Mouse (Mus musculus) ovary, adult 18-20 months (tissue): Measurements from ENCODE around the gene Tet3.
A peak's percentile ranks its signal among the peaks of the same experiment; 100 is the strongest.
"Not testable (repeated sequence)": the region's sequence is repeated elsewhere in the genome, so short reads cannot be mapped to it uniquely, and the experiment has no call there.

Experiments used
- DNase-seq: peaks from one replicate; pipeline ENCODE4 v3.0.0; 2022; ENCODE audit warnings: low spot score, mixed read lengths

Gene Tet3

DNA sequence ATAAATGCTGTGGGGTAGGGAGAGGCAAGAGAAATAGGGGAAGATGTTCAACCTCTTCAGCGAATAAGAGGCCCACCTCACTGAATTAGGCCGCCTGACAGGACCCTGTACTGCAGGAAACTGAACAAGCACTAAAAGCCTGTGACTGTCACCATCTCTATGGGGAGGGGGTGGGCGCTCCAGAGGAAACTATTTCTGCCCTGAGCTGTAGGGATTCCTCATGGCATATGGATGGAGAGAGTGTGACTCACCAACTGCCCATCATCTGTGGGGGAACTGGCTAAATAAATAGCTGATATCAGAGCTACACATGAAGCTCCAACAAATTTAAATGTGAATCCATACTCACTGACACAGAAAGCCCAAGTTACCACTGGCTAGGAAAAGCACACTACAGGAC, 87.5 kb downstream of the Tet3 start:
- no peak for DNase-seq

DNA sequence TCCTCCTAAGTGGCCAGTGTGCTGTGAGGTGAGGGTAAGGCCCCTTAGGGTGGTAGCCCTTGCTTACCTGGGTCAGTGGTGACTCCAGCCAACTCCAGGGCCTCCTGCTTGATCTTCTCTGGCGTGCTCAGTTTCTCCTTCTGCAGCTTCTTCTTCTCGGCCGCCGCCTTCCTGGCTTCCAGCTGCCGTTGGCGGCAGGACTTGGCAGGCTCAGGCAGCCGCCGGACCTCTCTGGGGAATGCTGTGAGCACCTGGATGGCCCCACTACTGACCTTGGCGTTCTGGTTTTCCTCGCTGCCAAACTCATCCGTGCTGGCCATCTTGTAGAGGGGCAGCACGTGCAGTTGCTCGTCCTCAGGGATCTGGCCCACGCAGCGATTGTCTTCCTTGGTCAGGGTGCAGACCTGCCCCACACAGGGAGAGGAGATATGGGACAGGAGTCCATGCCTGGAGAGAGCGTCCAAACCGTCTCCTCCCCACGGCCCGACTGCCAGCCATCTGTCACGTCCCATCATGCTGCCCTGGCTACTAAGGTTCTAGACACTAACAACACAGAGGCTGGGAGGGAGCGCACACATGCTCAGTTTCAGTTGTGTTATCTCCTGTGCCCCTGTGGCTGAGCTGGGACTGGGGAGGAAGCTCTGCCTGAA, 88.4 kb downstream of the Tet3 start:
- no peak for DNase-seq

DNA sequence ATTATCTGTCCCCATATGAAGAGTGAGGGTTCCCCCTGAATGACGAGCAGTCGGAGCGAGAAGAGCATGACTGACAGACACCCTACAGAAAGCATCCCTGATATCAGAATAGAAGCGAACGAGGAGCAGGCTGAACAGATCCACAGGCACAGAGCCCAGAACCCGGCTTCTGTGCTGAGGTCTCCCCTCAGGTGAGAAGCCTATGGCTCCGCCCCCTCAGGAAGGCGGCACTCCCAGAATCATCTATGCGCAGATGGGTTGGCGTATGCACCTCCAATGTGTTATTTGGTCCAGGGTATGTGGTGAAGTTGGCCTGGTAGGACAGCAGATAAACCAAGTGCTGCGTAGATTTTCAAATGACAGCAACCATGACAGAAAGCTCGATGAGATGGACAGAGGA, 95.8 kb downstream of the Tet3 start:
- DNase-seq, result no peak

DNA sequence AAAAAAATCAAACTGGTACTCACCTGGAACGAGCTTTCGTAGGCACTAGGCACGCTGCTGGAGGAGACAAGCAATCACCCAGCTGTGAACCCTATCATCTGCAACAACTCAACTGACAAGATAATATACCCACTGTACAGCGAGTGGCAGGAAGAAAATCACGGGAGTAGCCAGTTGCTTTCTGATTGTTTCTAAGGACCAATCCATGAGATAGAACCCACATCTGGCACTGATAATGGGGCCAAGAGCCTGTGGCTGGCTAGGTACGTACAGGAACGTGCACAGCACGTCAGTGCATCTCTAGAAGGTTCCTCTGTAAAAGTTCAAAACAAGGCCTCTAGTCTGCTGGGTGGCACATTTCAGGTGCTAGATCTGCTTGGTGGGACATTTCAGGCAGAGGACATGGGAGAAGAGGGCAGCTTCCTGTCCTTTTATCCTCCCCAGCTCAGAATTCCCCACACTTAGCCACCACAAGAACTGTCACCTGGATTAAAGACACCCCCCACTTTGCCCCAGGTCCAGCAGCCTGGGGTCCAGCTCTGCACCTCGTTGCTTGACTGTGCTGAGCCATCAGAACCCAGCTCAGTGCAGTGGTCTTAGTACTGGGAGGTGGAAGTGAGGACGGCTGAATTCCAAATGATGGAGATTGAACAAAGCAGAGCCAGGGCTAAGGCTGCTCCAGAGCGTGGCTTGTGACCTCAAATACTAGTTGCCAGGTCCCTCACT, 97.2 kb downstream of the Tet3 start:
- no peak for DNase-seq

DNA sequence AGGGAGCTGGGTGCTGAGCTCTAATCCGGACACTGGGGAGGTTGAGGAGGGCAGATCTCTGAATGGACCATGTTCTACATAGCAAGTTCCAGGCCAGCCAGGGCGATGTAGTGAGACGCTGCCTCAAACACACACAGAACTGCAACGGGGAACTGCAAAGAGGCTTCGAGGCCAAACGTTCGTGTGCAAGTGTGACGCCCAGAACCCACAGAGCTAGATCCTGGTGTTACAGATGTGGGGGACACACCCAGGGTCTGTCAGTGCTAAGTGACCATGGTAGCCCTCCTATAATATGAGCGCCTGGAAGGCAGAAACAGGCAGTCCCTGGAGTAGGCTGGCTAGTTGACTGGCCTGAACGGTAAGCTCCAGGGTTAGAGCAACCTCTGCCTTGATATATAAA, 101.4 kb downstream of the Tet3 start:
- DNase-seq, result no peak

DNA sequence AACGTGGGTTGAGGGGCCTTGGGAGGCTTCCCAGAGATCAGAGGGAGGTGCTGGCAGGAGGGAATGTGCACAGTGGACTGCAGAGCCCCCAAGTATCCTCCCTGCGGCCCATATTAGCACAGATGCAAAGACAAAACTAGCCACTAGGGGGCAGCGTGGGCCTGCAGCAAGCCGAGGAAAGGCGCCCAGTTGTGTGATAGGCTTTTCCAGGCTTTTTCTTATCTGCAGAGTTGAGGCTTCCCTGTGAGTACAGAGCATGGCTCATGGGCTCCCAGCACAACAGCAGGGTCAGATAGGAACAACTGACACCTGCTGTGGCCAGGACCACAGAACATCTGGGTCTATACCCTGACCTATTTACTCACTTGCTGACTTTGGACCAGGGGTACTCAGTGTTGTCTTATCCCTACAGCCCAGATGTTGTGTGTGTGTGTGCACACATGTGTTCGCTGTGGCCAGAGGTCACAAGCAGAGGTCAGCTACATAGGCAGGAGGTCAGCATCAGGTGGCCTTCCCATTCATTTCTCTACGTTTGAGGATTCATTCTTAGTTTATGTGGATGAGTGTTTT, 102.2 kb downstream of the Tet3 start:
- DNase-seq, result peak; percentile 45

DNA sequence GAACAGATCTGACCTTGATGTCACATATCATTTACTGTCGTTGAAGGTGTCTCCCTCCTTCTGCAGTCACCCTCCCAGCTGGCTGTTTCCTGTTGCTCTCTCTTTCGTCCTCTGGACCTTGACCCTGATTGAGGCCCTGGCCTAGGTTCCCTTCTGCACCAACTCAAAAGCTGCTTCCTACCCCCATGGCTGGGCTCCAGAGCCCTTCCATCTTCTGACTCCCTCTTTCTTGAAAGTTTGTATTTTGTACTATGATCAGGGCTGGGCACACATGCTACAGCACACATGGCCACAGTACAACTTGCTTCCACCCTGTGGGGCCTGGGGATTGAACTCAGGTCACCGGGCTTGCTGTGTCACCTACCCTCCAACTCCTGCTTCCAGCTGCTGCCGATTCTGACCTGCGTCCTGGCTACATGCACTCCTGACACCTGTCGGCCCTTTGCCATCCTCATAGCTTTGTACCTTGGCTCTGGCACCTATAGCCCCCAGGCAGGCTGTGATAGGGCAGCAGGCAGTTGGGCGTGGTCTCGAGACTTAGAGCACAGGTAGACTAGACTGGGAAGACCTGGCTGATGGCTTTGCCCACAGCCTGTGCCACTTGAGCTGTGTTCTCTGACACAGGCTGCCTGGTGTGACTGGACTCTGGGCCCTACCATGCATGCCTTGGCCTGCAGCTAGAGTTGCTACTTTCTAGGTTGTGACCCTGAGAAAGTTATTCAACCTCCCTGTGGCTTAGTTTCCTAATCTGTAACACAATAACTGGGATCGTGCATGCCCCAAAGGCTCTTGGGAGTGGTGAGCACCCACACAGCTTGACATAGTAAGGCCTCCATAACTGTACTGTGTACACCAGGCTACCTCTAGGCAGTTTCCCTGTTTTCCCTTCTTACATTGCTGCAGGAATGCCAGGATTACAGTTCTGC, 103.8 kb downstream of the Tet3 start:
- no peak for DNase-seq

DNA sequence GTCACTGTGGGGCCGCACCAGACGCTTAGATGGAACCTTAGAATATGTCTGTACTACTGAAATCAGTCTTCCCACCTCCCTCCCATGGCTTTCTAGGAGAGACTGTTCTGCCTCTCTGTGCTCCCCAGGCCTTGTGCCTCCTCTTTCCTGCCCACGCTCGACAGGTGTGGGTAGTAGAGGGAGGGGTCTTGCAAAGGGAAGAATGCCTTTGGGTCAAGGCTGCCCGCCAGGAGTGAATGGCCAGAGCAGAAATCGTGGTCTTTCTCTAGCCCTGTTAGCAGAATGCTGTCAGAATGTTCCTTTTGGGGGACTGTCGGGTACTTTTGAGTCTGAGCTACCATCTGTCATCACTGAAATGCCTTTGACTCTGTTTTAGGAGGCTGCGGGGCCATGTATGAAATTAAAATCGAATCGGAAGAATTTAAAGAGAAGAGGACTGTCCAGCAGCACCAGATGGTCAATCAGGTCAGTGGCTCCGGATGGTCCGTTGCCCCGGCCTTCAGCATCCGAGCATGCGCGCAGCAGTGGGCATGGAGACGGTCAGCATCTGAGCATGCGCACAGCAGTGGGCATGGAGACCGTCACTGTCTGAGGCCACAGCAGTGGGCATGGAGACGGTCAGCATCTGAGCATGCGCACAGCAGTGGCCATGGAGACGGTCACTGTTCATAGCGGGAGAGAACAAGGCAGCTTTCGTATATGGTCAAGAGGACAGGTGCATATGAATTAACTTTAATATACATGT, 106.0 kb downstream of the Tet3 start:
- DNase-seq, result no peak

DNA sequence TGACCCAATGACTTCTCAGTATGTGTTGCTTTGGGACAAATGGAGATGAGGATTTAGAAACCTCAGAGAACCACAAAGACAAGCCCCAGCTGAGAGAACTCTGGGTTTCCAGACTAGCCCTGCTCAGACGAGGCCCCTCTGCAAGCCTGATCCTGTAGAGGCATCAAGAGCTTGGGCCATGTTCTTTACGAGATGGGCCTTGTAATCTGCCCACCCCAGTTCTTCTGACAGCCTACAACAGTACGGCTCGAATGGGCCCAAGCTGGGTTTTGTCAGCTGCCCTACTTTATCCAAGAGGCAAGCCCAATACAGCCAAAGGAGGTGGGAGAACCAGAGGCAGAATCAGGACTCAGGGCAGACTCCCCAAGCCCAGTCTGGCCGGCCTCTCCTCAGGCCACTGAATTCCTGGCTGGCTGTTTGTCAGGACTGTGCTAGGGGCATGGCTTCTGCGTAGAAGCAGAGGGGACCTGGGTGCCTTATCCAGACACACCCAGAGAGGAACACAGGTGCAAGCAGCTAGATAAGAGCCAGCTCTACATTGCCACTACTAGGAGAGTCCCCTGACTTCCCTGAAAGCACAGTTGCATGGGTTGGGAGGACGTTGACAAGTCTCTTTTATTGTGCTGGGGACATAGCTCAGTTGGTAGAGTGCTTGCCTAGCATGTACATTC, 107.3 kb downstream of the Tet3 start:
- DNase-seq, result no peak

DNA sequence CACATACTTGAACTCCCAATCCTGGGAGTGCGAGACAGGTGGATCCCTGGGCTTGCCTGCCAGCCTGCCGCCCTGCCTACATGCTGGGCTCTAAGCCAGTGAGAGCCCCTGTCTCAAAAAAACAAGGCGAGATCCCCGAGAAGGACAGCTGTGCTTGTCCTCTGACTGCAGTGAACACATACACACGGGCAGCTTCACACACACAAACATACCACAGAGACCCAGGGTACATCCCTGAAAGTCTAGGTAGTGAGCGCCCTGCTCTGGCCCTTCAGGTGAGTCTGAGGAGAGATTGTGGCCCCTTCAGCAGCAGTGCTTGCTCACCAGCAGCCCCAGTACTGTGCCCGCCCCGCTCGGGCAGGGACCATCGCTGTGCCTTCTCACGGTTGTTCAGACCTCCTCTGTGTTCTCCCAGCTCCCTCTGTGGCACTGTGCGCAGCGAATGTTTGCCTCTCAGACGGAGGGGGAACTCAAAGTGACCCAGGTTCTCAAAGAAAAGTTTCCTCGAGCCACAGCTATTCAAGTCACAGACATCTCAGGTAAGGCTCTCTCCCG, 108.0 kb downstream of the Tet3 start:
- DNase-seq, result no peak

DNA sequence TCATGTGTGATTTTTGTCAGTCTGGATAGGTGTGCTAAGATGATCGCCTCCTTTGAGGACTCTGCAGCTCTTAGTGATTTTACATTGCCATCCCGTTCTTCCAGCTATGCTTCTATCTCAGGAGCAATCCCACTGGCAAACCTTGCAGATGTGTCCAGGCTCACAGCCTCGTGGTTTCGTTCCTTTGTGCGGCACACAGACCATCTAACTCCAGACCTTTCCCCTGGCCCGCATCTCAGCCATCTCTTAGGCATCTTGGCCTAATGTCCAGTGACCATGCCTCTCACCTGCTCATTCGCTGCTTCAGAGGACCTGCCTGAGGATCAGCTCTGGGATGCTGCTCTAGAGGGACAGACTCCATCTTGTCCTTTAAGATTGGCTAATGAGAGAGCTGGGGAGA, 108.7 kb downstream of the Tet3 start:
- no peak for DNase-seq

DNA sequence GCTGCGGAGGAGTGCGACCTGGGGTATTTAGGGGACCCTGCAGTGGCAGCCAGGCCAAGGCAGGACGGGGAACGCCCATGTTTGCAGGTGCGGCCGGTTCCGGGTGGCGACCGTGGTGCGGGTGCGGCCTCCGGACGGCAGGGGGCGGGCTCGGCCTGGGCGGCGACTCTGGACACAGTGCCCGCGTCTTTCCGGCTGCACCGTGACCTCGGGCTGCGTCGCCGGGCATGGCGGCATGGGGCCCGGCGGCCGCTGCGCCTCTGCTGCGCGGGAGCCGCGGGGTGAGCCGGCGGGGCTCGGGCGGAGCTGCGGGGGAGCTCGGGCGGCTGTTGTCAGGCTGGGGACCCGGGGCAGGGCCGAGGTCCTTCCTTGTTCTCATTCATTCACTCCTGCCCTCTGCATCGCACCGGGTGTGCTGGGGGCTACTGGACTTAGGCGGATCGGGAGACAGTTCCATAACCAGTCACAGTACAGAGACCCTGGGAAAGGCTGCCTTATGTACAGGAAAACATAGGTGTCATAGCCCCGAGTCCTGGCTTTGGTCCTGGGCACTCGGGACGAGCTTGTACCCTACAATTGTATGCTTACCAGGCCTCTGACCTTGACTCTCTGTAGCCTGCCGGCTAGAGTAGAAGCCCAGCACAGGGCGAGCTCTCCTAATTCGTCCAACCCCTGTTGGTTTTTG, 109.5 kb downstream of the Tet3 start:
- DNase-seq, result peak; percentile 69

DNA sequence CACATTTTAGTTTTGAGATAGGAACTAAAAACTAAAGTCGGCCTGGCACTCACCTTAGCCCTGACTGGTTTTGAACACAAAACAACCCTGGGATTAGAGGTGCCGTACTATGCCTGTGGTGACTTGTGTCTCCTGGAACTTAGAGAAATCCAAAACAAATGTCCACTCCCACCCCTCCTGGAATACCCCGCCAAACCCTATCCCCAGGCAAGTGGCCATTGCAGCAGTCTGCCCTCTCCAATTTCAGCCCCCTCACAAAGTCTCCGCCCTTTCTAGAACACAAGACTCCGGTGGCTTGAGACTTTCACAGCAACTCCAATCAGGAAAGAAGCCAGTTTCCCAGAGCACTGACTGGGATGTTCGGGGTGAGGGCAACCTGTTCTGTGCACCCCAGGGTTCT, 110.0 kb downstream of the Tet3 start, which contains the start of gene Bola3:
Gene Bola3, plus strand, starts transcription at position 275 of the 400 bp plus-strand sequence.
- no peak for DNase-seq

DNA sequence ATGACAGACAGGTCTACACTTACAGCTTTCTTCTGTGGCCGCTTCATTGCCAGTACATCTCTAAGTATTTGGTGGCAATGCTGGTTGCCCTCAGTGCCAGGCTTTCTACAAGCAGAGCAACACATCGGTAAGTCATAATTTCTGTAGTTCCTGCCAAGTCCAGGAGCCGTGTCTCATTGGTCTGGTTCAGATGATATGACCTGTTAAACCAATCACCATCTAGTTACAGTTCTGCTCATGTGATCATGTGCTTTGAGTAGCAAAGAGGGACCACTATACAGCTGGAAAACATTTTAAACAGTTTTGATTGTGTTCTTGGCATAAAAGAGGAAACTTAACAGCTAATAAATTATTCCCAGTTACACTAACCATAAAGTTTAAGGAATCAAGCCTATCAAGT, 111.0 kb downstream of the Tet3 start:
- DNase-seq, result no peak

DNA sequence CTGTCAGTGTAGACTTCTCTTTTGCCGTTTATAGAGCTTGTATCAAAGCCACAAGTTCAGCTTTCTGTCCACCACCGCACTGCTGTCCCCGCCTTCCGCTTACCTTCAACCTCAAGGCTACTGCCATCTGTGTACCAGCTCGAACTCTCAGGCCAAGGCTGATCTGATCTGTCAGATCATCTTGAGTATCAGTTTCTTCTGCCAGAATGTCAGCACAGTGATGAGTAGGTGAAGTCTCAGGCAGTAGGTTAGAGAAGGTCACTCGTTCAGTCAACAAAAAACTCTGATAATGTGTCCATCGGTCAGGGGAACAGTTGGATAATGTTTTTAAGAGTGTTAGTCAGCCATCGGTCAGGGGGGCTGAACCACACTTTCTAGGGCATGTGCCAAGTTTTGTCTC, 113.6 kb downstream of the Tet3 start:
- DNase-seq, result not testable (repeated sequence)

DNA sequence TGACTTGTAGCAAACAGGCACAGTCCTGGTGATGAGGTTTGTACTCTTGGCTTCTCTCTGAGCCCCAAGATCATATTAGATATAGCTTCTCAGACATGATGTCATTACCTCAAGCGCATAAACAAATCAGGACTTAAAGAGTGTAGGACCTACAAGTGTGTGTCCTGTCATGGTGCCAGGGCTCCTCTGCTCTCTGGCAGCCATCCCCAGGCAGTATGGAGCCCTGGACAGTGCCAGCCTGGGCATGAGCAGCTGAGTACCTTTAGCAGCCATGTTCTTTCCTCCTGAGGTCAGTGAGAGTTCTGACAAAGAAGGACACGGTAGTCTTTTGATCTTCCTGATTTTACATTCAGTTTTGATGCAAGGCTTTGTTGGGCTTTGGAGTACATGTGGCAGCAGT, 115.9 kb downstream of the Tet3 start:
- no peak for DNase-seq

DNA sequence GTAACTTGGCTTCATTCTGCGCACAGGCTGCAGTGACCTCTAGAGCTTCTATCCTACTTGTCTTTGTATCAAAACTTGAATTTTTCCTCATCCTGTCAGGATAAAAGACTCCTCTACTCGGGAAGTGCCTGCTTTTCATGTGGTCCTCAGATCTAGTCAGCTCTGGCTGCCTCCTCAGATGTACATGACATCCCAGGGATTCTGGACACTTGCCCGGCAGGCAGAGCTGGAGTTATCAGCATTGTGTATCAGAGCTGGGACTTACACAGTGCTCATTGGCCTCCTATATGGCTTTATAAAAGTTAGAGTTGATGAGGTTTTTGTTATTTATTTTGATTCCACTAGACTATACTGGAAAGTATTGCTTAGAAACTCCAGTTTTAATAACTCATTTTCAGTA, 117.5 kb downstream of the Tet3 start:
- DNase-seq, result no peak

DNA sequence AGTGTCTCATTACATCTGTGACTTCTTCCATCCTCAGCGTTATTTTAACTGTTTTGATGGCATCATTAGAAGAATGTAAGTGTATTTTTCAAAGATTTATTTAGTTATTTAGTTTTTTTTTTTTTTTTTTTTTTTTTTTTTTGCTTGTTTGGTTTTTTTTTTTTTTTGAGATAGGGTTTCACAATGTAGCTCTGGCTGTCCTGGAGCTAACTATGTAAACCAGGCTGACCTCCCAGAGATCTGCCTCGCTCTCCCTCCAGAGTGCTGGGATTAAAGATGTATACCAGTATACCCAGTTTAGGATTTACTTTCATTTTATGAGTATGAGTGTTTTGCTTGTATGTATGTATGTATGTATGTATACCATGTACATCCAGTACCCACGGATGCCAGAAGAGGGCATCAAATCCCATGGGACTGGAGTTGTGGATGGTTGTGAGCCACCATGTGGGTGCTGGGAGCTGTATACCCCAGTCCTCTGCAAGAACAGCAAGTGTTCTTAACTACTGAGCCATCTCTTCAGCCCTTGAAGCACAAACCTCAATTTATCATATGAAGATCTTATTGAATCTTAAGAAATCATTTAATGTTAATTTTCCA, 131.2 kb downstream of the Tet3 start:
- no peak for DNase-seq

DNA sequence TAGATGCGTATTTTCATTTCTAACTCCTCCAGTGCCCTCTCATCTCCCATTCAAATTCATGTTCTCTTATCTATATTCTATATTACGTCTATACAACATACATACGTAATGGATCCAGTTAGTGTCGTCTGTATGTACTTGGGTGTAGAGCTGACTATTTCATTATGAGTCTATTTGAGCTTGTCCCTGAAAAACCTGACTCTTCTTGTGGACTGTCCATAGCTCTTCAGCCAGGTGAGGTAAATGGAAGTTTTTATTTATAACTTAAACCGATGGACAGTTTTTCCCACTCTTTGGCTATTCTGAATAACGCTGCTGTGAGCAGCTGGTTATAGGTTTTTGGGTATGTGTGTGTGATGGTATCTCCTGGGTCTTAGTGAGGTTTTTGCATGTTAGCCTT, 132.1 kb downstream of the Tet3 start:
- DNase-seq, result no peak

DNA sequence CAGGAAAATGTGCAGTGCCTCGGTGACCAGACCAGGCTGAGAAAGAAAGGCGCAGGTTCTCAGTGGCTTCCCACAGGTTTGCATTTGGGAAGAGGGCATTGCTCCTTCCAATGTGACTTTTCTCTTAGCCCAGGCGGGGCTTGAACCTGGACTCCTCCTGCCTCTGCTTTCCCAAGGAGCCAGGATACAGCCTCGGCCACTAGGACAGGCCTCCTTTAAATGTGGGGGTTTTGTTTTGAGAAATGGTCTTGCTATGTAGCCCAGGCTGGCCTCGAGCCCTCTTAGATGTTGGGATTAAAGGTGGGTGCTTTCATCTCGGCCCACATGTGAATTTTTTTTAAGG, 132.5 kb downstream of the Tet3 start:
- DNase-seq, result no peak
